Mouse (Mus musculus) liver, embryonic 16.5 days (tissue): Measurements from ENCODE around the gene Rbms2. TPM values are rescaled to one million over a fixed set of nuclear protein-coding genes. Genes with fewer than 3 reads are reported as not detected.
A peak's percentile ranks its signal among the peaks of the same experiment; 100 is the strongest.
"Not testable (repeated sequence)": the region's sequence is repeated elsewhere in the genome, so short reads cannot be mapped to it uniquely, and the experiment has no call there.

Source experiments
- ATAC-seq: fragments of 200-750 bp; cut with Nextera tagmentation; 2 replicates; pipeline ENCODE4 v1.8.0; 2017; ENCODE audit warnings: low read depth, mild to moderate bottlenecking, moderate number of reproducible peaks, moderate library complexity
- H3K27ac ChIP-seq: fragments of 300-500 bp; sonication (generic); 2 replicates; pipeline ENCODE4 v1.5.1; 2014; ENCODE audit warnings: mild to moderate bottlenecking, low read length
- H3K27me3 ChIP-seq: fragments of 300-500 bp; sonication (generic); 2 replicates; pipeline ENCODE4 v1.6.1; 2014; ENCODE audit warnings: low read depth, low read length, mixed read lengths; ENCODE audit not compliant: control insufficient read depth, insufficient read depth
- H3K36me3 ChIP-seq: fragments of 300-500 bp; sonication (generic); 2 replicates; pipeline ENCODE4 v1.6.1; 2014; ENCODE audit warnings: mild to moderate bottlenecking; ENCODE audit not compliant: control insufficient read depth, insufficient read depth
- H3K4me1 ChIP-seq: fragments of 300-500 bp; sonication (generic); 2 replicates; pipeline ENCODE4 v1.6.1; 2014; ENCODE audit warnings: low read depth, low read length, mixed read lengths; ENCODE audit not compliant: control insufficient read depth
- H3K4me2 ChIP-seq: fragments of 300-500 bp; sonication (generic); 2 replicates; pipeline ENCODE4 v1.6.1; 2014; ENCODE audit warnings: low read depth, low read length, mixed read lengths
- H3K4me3 ChIP-seq: fragments of 300-500 bp; sonication (generic); 2 replicates; pipeline ENCODE4 v1.5.1; 2014; ENCODE audit warnings: low read depth, mild to moderate bottlenecking, low read length
- H3K9ac ChIP-seq: fragments of 300-500 bp; sonication (generic); 2 replicates; pipeline ENCODE4 v1.6.1; 2014; ENCODE audit warnings: low read depth, low read length
- H3K9me3 ChIP-seq: fragments of 300-500 bp; sonication (generic); replicated peaks from 2 replicates; pipeline ENCODE4 v1.6.1; 2016; ENCODE audit warnings: low read length; ENCODE audit not compliant: control insufficient read depth
- WGBS: fragments of 180-500 bp; shearing (Covaris S2); extraction: QIAGEN DNeasy Blood & Tissue Kit; methylation state at CpG from one replicate; pipeline ENCODE4 v1.1.7; 2014; ENCODE audit not compliant: insufficient replicate concordance; 5-methylcytosine and 5-hydroxymethylcytosine counted together
- polyA plus RNA-seq: library from polyadenylated mRNA; unstranded; fragments of >200 nt; fragmentation: Nextera tagmentation; extraction: Ambion mirVana; gene quantifications from 2 replicates; pipeline ENCODE4 v1.2.1, GENCODE M21; 2015

Rbms2 gene
- 5.5 and 7.3 TPM in 2 replicates for polyA plus RNA-seq

GRCm38 (mm10) chr10:128179989-128180388, at the start of gene Rbms2:
Gene Rbms2 (minus strand): TSS chr10:128180297.
- Histone ChIP-seq H3K4me3 (peak within 1 kb of the TSS; percentile 18), H3K27me3 (no peaks in the 10 kb centered on the region), H3K4me2 (peak within 1 kb of the TSS; percentile 30), H3K4me1 (peaks cover 12% of the 10 kb centered on the region), H3K36me3 (no peaks in the 10 kb centered on the region), H3K9ac (no peak within 1 kb of the TSS), H3K27ac (no peak within 1 kb of the TSS), H3K9me3 (no peaks in the 10 kb centered on the region)
- ATAC-seq = peak; percentile 24; the same call in 1 of the 2 replicates
- WGBS = 8% methylated on average over 6 of the region's 6 CpGs

GRCm38 (mm10) chr10:128228009-128228408, 47.9 kb upstream of the Rbms2 start:
- no peak for ATAC-seq
- peaks cover 22% of the 10 kb centered on the region for H3K4me1 ChIP-seq

GRCm38 (mm10) chr10:128227592-128227991, 47.5 kb upstream of the Rbms2 start:
- no peaks in the 10 kb centered on the region for H3K36me3 ChIP-seq
- no peaks in the 10 kb centered on the region for H3K27me3 ChIP-seq
- ATAC-seq = no peak
- 71% methylated on average over 9 of the region's 9 CpGs for WGBS
- no peak overlapping the region for H3K27ac ChIP-seq
- H3K4me1 ChIP-seq = peaks cover 18% of the 10 kb centered on the region
- no peak overlapping the region for H3K4me2 ChIP-seq
- H3K9me3 ChIP-seq = no peaks in the 10 kb centered on the region
- H3K9ac ChIP-seq = no peak overlapping the region
- H3K4me3 ChIP-seq = no peak overlapping the region

More at GRCm38 (mm10) chr10:128228009-128228408, 47.9 kb upstream of the Rbms2 start:
- Histone ChIP-seq H3K4me3 (no peak overlapping the region), H3K9ac (no peak overlapping the region), H3K9me3 (no peaks in the 10 kb centered on the region), H3K27me3 (no peaks in the 10 kb centered on the region), H3K36me3 (no peaks in the 10 kb centered on the region), H3K4me2 (no peak overlapping the region), H3K27ac (no peak overlapping the region)
- 74% methylated on average over 8 of the region's 8 CpGs for WGBS

- no peak within 1 kb of the TSS for H3K27ac ChIP-seq
- ATAC-seq = no peak
- H3K4me3 ChIP-seq = no peak within 1 kb of the TSS
- H3K4me1 ChIP-seq = peaks cover 16% of the 10 kb centered on the region
- H3K4me2 ChIP-seq = no peak within 1 kb of the TSS
- H3K9ac ChIP-seq = no peak within 1 kb of the TSS
- H3K9me3 ChIP-seq = no peaks in the 10 kb centered on the region
- H3K27me3 ChIP-seq = no peaks in the 10 kb centered on the region
- H3K36me3 ChIP-seq = no peaks in the 10 kb centered on the region
- WGBS = 55% methylated on average over 4 of the region's 4 CpGs
Measured at GRCm38 (mm10) chr10:128225538-128225937, 45.4 kb upstream of the Rbms2 start, which contains the start of gene Mip. Gene Mip (plus strand): TSS chr10:128225838.

- peaks cover 12% of the 10 kb centered on the region for H3K4me1 ChIP-seq
- 57% methylated on average over 5 of the region's 5 CpGs for WGBS
- ATAC-seq = no peak
- no peak overlapping the region for H3K4me2 ChIP-seq
- H3K9ac ChIP-seq = no peak overlapping the region
- no peak overlapping the region for H3K4me3 ChIP-seq
- H3K36me3 ChIP-seq = no peaks in the 10 kb centered on the region
- H3K27me3 ChIP-seq = no peaks in the 10 kb centered on the region
- H3K9me3 ChIP-seq = no peaks in the 10 kb centered on the region
- no peak overlapping the region for H3K27ac ChIP-seq
Measured at GRCm38 (mm10) chr10:128225064-128225463, 45.0 kb upstream of the Rbms2 start.

GRCm38 (mm10) chr10:128221533-128222286, 41.6 kb upstream of the Rbms2 start:
- WGBS = 57% methylated on average over 16 of the region's 16 CpGs
- H3K27ac ChIP-seq = no peak overlapping the region
- no peak overlapping the region for H3K9ac ChIP-seq
- no peaks in the 10 kb centered on the region for H3K9me3 ChIP-seq
- H3K36me3 ChIP-seq = no peaks in the 10 kb centered on the region
- peaks cover 17% of the 10 kb centered on the region for H3K4me1 ChIP-seq
- no peak overlapping the region for H3K4me3 ChIP-seq
- H3K27me3 ChIP-seq = no peaks in the 10 kb centered on the region
- ATAC-seq = no peak
- no peak overlapping the region for H3K4me2 ChIP-seq

- no peaks in the 10 kb centered on the region for H3K36me3 ChIP-seq
- H3K4me2 ChIP-seq = no peak overlapping the region
- H3K27ac ChIP-seq = peak overlapping the region; percentile 64; the same call in 1 of the 2 replicates
- H3K9ac ChIP-seq = peak overlapping the region; percentile 24; the same call in 1 of the 2 replicates
- H3K27me3 ChIP-seq = no peaks in the 10 kb centered on the region
- peak; percentile 82 for ATAC-seq
- H3K9me3 ChIP-seq = no peaks in the 10 kb centered on the region
- peaks cover 17% of the 10 kb centered on the region for H3K4me1 ChIP-seq
- H3K4me3 ChIP-seq = no peak overlapping the region
- 41% methylated on average over 18 of the region's 18 CpGs for WGBS
Measured at GRCm38 (mm10) chr10:128218387-128219117, 38.5 kb upstream of the Rbms2 start.

- peaks cover 34% of the 10 kb centered on the region for H3K4me1 ChIP-seq
- H3K27me3 ChIP-seq = no peaks in the 10 kb centered on the region
- H3K27ac ChIP-seq = no peak overlapping the region
- no peaks in the 10 kb centered on the region for H3K36me3 ChIP-seq
- WGBS = 73% methylated on average over 5 of the region's 5 CpGs
- no peak overlapping the region for H3K9ac ChIP-seq
- no peak overlapping the region for H3K4me3 ChIP-seq
- ATAC-seq = no peak
- H3K4me2 ChIP-seq = no peak overlapping the region
- H3K9me3 ChIP-seq = no peaks in the 10 kb centered on the region
Measured at GRCm38 (mm10) chr10:128214981-128215380, 34.9 kb upstream of the Rbms2 start.

- not testable (repeated sequence) for H3K9me3 ChIP-seq, H3K27ac ChIP-seq, ATAC-seq, H3K36me3 ChIP-seq, H3K27me3 ChIP-seq, H3K4me2 ChIP-seq, H3K9ac ChIP-seq, H3K4me3 ChIP-seq
- 85% methylated on average over 4 of the region's 4 CpGs for WGBS
- peaks cover 30% of the 10 kb centered on the region for H3K4me1 ChIP-seq
Measured at GRCm38 (mm10) chr10:128214112-128214511, 34.0 kb upstream of the Rbms2 start.
